Mouse (Mus musculus) olfactory bulb, adult 2 months (tissue): ENCODE measurements around the gene Slc7a1. TPM values are rescaled to one million over a fixed set of nuclear protein-coding genes. Genes with fewer than 3 reads are reported as not detected.
A peak's percentile ranks its signal among the peaks of the same experiment; 100 is the strongest.

Experiments
- H3K27ac ChIP-seq: fragments of 200-500 bp; 2 replicates; pipeline ENCODE4 v1.5.1; 2012; ENCODE audit warnings: low read depth, low read length; ENCODE audit not compliant: insufficient read depth
- H3K4me1 ChIP-seq: fragments of 200-500 bp; 2 replicates; pipeline ENCODE4 v1.6.1; 2012; ENCODE audit warnings: low read length; ENCODE audit not compliant: control insufficient read depth, insufficient read depth
- H3K4me3 ChIP-seq: fragments of 200-500 bp; 2 replicates; pipeline ENCODE4 v1.5.1; 2012; ENCODE audit warnings: mild to moderate bottlenecking, low read depth, low read length, moderate library complexity; ENCODE audit not compliant: insufficient read depth
- CTCF ChIP-seq: fragments of 200-500 bp; IDR thresholded peaks from 2 replicates; pipeline ENCODE4 v1.5.1; 2012; ENCODE audit warnings: low read depth, mild to moderate bottlenecking, low read length, moderate library complexity; ENCODE audit not compliant: insufficient read depth
- POLR2A ChIP-seq: fragments of 200-500 bp; IDR thresholded peaks from 2 replicates; pipeline ENCODE4 v1.6.1; 2012; ENCODE audit warnings: mild to moderate bottlenecking, low read depth, low read length, moderate library complexity; ENCODE audit not compliant: insufficient read depth
- WGBS: fragments of 180-500 bp; shearing (Covaris S2); methylation state at CpG from one replicate; pipeline ENCODE4 v1.1.7; 2018; 5-methylcytosine and 5-hydroxymethylcytosine counted together
- polyA plus RNA-seq: library from polyadenylated mRNA; stranded (reverse); fragments of >200 nt; gene quantifications from 2 replicates; pipeline ENCODE4 v1.2.4, GENCODE M21; 2012; ENCODE audit warnings: low replicate concordance; ENCODE audit not compliant: missing spikeins, insufficient read depth, insufficient read length

Gene Slc7a1
- polyA plus RNA-seq, 1 experiment: not detected

- Histone ChIP-seq H3K27ac (no peak overlapping the region), H3K4me3 (no peak overlapping the region), H3K4me1 (no peaks in the 10 kb centered on the region)
- 96% methylated on average over 9 of the region's 9 CpGs for WGBS
- TF ChIP-seq POLR2A (no peak), CTCF (no peak)
These were observed 18.7 kb upstream of the Slc7a1 start for GRCm38 (mm10) chr5:148418436-148418835.

- 100% methylated on average over 1 of the region's 1 CpGs for WGBS
- H3K27ac ChIP-seq: no peak overlapping the region
- H3K4me3 ChIP-seq: no peak overlapping the region
- TF ChIP-seq CTCF (no peak), POLR2A (no peak)
- no peaks in the 10 kb centered on the region for H3K4me1 ChIP-seq
These were observed 18.1 kb upstream of the Slc7a1 start for GRCm38 (mm10) chr5:148417756-148418155.

- no peak overlapping the region for H3K27ac ChIP-seq
- H3K4me1 ChIP-seq: no peaks in the 10 kb centered on the region
- 81% methylated on average over 10 of the region's 10 CpGs for WGBS
- no peak overlapping the region for H3K4me3 ChIP-seq
- no peak for TF ChIP-seq POLR2A
- no peak for TF ChIP-seq CTCF
These were observed 16.8 kb upstream of the Slc7a1 start for GRCm38 (mm10) chr5:148416461-148416860.

- no peaks in the 10 kb centered on the region for H3K4me1 ChIP-seq
- WGBS: 43% methylated on average over 7 of the region's 7 CpGs
- H3K27ac ChIP-seq: no peak overlapping the region
- TF ChIP-seq POLR2A: no peak
- TF ChIP-seq CTCF: no peak
- no peak overlapping the region for H3K4me3 ChIP-seq
These were observed 14.5 kb upstream of the Slc7a1 start for GRCm38 (mm10) chr5:148414233-148414632.

GRCm38 (mm10) chr5:148412504-148412903 is 12.8 kb upstream of the Slc7a1 start:
- WGBS: 99% methylated on average over 4 of the region's 4 CpGs
- TF ChIP-seq POLR2A (no peak), CTCF (no peak)
- H3K4me1 ChIP-seq: no peaks in the 10 kb centered on the region

GRCm38 (mm10) chr5:148409465-148409864 is 9.8 kb upstream of the Slc7a1 start:
- no peak overlapping the region for H3K4me3 ChIP-seq
- WGBS: 82% methylated on average over 8 of the region's 8 CpGs
- no peak for TF ChIP-seq CTCF
- TF ChIP-seq POLR2A: no peak
- no peak overlapping the region for H3K27ac ChIP-seq
- H3K4me1 ChIP-seq: no peaks in the 10 kb centered on the region

More at GRCm38 (mm10) chr5:148412504-148412903, 12.8 kb upstream of the Slc7a1 start:
- Histone ChIP-seq H3K4me3 (no peak overlapping the region), H3K27ac (no peak overlapping the region)

- TF ChIP-seq CTCF (no peak), POLR2A (no peak)
- no peaks in the 10 kb centered on the region for H3K4me1 ChIP-seq
- H3K27ac ChIP-seq: no peak overlapping the region
- 89% methylated on average over 2 of the region's 2 CpGs for WGBS
- H3K4me3 ChIP-seq: no peak overlapping the region
These were observed 7.2 kb upstream of the Slc7a1 start for GRCm38 (mm10) chr5:148406913-148407312.

- no peak overlapping the region for H3K27ac ChIP-seq
- TF ChIP-seq CTCF (no peak), POLR2A (no peak)
- WGBS: 92% methylated on average over 7 of the region's 7 CpGs
These were observed 4.8 kb upstream of the Slc7a1 start for GRCm38 (mm10) chr5:148404548-148404947.

GRCm38 (mm10) chr5:148402641-148403040 is 2.9 kb upstream of the Slc7a1 start:
- TF ChIP-seq CTCF: no peak
- TF ChIP-seq POLR2A: no peak
- no peak overlapping the region for H3K4me3 ChIP-seq
- WGBS: 64% methylated on average over 4 of the region's 4 CpGs
- H3K27ac ChIP-seq: no peak overlapping the region
- H3K4me1 ChIP-seq: 0 out of 2 replicates have a peak, but pooled peaks cover 5% of the 10 kb centered on the region

More at GRCm38 (mm10) chr5:148404548-148404947, 4.8 kb upstream of the Slc7a1 start:
- no peak overlapping the region for H3K4me3 ChIP-seq
- H3K4me1 ChIP-seq: no peaks in the 10 kb centered on the region

GRCm38 (mm10) chr5:148398766-148399659 is 691 bp downstream of the Slc7a1 start:
- Histone ChIP-seq H3K4me1 (0 out of 2 replicates have a peak, but pooled peaks cover 5% of the 10 kb centered on the region), H3K4me3 (peak overlapping the region; percentile 52), H3K27ac (peak overlapping the region; percentile 9)
- 1% methylated on average over 58 of the region's 58 CpGs for WGBS
- TF ChIP-seq POLR2A (no peak), CTCF (no peak)
